Mouse (Mus musculus) right cerebral cortex, postnatal 10 days (tissue): ENCODE measurements around the gene Lrrc30.

ENCODE experiments used
- DNase-seq, 2 experiments: peaks; one replicate each; pipeline ENCODE4 v3.0.0; 2021; ENCODE audit warnings: low spot score in 2 of 2

Gene Lrrc30

DNA sequence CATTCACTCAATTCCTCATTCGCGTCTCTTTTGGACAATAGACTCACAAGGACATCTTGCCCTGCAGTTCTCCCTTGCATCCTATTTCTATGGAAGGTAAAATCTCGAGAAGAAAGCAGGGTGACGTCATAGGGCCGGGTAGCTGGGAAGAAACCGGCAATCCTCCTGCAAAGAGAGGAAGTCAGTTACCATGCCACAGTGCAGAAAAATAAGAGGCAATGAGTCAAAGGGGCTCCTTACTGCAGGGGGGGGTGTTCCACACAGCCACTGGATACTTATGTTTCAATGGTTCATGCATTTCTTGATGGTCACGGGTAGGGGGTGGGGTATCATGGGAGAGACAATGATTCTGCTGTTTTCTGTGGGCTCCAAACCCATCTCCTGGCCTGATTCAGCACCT, 49.1 kb downstream of the Lrrc30 start:
- no peak for DNase-seq

GRCm38 (mm10) chr17:67582681-67583356, 49.7 kb downstream of the Lrrc30 start:
- no peak for DNase-seq

- DNase-seq = no peak
These were observed 50.7 kb downstream of the Lrrc30 start for GRCm38 (mm10) chr17:67581839-67582238.
